Mouse (Mus musculus): ENCODE measurements around the gene Sema3b.
A peak's percentile ranks its signal among the peaks of the same experiment; 100 is the strongest.
"Not testable (repeated sequence)": the region's sequence is repeated elsewhere in the genome, so short reads cannot be mapped to it uniquely, and the experiment has no call there.

Sema3b gene

DNA sequence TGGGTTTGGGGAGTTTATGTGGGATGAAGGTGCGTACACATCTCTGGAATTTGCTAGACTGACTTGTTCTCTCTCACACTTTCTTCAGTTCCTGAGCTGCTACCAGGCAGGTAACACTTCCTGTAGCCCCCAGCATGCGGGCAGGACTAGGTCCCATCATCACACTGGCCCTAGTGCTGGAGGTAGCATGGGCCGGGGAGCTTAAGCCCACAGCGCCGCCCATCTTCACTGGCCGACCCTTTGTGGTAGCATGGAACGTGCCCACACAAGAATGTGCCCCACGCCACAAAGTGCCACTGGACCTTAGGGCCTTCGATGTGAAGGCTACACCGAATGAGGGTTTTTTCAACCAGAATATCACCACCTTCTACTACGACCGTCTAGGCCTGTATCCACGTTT, 39.0 kb downstream of the Sema3b start:
- no peak for DNase-seq (ENCODE audit: low read depth, low spot score)

DNA sequence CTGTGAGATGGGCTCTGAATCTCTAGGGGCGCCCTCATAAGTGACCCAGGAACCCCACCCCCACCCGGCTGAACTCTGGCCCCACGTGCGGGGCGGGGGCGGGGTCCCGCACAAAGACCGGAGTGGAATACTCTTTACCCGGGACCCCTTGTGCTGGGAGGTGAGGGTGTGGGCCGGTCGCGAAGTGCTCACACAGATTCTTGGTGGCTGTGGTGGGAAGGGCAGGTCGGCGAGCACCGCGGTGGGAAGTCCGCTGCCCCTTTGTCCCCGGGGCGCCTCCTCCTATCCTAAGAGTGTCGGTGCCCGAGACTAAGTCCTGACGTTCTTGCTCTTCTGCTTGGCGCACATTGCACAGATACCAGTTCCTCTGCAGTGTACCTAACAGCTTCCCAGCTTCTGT, 39.8 kb downstream of the Sema3b start:
- DNase-seq (ENCODE audit: low read depth, low spot score) = no peak

DNA sequence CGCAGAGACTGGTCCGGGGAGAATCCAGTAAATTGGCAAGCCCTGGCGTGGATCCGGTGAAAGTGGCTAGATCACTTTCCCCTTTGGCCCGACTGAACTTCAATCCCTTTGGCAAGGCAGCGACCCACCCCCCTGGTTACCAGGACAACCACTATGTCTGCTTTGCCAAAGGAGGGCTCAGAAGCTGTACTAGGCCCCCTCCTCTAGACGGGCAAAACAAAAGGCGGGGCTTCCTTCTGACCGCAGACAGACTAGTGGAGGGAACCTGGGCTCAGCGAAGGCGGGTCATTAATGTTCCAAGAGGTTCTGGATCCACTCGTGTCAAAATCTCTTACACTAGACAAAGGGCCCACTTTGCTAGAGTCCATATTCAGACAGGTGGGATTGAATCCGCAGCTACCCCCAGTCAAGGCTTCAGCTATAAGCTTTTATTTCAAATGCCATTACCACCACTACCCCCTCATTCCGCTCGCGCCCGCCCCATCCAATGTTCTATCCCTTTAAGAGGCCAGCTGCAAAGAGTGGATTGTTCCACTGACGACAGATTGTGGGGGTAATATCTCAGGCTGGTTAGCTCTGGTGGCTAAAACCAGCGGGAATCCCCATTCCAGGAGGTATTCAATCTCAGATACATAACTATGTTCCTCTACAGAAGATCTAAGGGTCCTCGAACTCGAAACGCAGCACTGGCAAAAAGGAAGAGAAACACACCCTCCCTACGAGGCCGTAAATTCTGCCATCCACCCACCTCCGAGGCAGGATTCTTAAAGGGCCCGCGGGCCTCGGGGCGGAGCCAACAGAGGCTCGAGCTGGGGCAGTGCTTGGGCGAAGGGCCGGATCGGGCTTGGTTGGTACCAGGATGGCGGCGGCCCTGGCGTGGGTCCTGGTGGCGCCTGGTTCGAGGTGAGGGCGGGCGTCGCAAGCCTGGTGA, 40.4 kb downstream of the Sema3b start:
- DNase-seq (ENCODE audit: low read depth, low spot score) = peak; percentile 88

DNA sequence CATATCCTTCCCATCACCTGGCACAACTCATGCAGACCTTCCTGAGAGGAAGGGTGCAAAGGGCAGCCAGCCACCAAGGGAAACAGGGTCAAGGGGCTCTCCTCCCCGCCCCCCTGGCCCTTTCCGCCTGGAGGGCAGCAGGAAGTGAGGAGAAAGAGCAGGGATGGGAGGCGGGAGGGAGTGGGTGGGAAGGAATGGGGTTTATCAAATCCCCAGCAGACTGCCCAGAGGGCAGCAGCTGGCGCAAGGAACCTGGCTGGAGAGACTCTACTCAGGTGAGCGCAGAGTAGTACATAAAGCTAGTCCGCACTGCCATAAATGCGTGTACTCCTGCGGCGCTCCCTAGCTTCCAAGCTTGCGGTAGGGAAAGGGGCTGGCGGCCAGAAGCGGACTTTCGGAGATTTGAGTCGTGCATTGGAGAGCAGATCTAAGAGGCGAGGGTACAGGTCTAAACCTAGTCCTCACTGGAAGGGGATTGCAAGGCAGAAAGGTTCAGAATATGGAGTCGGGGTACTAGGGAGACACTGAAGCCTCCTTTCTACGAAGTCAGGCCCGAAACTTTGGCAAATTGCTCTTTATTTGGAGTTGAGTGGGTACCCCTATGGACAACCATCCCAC, 41.2 kb downstream of the Sema3b start, which contains the start of gene Hyal2:
TSS of gene Hyal2 (plus strand) at position 244 of the 618 bp plus-strand sequence.
- no peak for DNase-seq (ENCODE audit: low read depth, low spot score)

DNA sequence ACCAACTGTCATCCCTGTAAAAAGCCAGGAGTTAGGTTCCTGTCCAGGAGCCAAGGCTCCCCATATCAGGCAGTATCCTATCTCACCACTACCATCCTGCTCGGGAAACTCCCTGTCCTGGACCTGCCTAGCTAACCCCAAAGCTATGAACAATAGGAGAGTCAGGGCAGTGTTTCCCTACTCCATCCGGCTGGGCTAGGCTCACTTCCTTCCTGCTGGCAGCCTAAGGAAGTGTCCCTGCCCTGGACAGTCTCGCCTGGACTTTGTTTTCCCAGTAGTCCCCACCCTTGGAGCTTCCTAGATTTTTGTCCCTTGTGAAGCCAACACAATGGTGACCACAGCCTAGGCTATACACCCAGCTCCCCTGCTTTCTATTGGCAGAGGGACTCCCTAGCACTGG, 42.2 kb downstream of the Sema3b start:
- no peak for DNase-seq (ENCODE audit: low read depth, low spot score)

DNA sequence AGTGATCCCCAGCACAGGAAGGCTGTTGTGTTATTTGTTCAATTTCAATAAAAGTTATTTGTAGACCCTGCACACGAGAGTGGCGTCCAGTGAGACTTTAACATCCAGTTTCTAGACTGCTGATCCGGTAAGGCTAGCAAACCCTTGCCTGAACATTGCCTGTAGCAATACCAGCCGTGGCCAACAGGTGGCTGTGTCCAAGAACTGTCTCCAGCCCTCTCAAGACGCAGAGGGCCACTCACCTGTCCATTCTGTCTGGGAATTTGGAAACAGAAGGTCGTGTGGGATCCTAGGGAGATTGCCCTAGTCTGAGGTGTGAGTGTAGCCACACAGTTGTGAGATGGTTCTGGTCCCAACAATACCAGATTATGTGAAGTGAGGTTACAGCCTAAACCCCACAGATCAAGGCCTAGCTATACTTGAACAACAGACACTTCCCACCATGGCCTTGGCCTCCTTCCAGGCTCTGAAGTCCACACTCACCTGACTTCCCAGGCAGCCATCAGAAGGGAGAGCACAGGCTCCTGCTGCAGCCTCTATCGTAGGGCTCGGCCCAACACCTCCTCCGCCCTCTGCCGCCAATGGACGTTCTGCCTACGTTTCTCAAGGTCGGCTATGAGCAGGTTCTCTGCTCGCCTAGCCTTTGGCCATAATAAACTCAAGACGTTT, 42.9 kb downstream of the Sema3b start:
- peak; percentile 85 for DNase-seq (ENCODE audit: low read depth, low spot score)

DNA sequence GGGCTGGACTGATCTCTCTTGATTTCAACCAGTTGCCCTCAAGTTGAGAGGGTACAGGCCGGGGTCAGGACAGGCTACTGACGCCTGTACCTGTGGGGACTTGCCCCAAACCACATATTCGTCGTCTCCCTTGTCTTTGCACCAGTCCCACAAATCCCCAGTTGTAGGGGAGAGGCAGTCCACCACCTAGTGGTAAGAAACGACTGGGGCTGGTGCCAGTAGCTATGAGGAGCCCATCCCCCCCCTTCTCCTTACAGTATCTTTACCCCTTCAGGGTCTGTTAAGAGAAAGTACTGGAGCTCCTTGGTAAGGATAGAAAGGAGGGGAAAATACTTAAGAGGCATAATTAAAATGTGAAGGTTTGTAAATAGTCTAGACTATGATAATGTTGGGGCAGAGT, 43.5 kb downstream of the Sema3b start:
- DNase-seq (ENCODE audit: low read depth, low spot score) = not testable (repeated sequence)

DNA sequence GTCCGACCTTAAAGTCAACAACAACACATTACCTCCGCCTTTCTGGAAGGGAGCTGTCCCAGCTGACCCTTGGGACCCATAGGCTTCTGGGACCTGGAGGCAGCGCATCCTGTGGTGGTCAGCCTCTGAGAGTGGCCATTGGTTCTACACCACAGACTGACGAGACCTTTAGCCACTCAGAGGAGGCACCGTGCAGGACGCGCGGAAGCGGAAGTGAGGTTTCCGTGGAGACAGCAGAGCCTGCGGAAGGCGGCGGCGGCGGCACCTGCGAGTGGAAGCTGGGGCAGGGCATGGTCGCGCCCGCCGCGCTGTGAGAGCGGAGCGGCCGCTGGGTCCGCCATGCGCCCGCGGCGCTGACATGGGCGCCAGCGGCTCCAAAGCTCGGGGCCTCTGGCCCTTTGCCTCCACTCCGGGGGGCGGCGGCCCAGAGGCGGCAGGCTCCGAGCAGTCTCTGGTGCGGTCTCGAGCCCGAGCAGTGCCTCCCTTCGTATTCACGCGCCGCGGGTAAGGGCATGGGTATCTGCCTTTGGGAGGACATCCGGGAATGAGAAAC, 45.9 kb downstream of the Sema3b start, which contains the start of gene Tusc2:
TSS of gene Tusc2 (plus strand) at position 227 of the 553 bp plus-strand sequence.
- peak; percentile 94 for DNase-seq (ENCODE audit: low read depth, low spot score)

DNA sequence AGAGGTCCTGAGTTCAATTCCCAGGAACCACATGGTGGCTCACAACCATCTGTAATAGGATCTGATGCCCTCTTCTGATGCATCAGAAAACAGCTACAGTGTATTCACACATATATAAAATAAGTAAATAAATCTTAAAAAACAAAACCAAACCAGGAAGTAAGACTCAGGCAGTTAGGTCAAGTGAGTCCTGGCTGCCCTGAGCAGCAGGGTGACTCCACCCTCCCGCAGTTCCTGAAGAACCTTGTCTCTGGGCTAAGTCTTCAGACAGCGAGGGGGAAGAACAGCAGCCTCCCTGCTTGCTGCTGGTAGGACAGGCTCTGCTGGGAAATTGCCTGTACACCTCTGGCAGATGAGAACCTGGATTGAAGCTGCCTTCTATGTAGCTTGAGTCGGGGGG, 52.7 kb downstream of the Sema3b start:
- DNase-seq (ENCODE audit: low read depth, low spot score) = no peak

DNA sequence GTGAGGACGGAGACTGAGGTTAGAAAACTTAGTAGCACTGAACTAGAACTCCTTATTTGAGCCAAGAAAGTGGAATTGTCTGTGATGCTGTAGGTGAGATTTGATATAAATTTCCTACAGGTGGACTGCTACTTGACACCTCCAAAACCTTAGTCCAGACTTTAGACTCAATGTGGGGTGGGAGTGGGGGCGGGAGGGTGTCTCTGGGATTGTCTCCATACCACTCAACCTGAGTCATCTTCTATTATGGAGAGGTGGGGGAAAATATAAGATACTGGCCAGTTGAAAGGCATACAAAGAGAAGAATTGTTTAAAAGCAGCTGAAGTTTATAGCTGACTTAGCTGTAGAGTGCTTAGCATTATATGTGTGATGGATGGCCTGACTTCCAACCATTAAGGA, 53.3 kb downstream of the Sema3b start:
- DNase-seq (ENCODE audit: low read depth, low spot score) = no peak

DNA sequence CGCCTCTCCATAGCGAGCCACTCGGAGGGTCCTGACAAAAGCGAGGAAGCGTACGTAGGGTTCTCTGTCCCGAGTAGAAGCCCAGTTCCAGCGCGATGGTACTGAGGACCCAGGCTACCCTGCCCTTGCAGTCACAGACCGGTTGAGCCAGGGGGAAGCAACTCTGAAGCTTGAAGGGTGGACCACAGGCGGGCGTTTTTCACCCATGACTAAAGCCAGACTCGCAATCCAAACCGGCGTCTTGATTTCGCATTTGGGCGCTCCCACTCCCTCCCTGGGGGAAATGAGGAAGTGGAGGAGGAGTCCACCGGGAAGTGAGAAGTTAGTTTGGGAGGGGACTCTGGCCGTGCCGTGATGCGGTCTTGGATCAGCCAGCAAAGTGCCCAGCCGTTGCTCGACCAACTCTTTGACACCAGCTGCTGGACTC, 54.0 kb downstream of the Sema3b start:
- no peak for DNase-seq (ENCODE audit: low read depth, low spot score)

DNA sequence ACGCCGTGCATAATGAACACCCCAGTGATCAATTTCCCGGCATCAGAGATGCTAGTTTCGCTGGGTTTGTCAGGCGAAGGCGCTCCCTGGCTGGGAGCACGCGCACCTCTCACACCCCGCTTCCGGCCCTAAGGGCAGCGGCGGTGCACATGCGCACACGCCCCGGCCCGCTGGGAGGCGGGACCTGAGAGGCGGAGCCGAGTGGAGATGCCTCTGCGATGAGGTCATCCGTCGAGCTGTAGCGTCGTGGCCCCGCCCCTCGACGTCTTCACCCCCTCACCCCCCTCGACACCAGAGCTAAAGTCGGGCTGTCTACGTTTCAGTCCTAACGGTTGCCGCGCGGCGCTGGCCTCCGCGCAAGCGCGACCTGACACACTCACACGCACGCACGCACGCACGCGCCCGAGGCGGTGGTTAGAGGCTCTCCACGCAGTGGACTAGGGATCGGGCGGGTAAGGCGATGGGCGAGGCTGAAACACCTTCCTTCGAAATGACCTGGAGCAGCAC, 54.7 kb downstream of the Sema3b start:
- peak; percentile 100 for DNase-seq (ENCODE audit: low read depth, low spot score)

DNA sequence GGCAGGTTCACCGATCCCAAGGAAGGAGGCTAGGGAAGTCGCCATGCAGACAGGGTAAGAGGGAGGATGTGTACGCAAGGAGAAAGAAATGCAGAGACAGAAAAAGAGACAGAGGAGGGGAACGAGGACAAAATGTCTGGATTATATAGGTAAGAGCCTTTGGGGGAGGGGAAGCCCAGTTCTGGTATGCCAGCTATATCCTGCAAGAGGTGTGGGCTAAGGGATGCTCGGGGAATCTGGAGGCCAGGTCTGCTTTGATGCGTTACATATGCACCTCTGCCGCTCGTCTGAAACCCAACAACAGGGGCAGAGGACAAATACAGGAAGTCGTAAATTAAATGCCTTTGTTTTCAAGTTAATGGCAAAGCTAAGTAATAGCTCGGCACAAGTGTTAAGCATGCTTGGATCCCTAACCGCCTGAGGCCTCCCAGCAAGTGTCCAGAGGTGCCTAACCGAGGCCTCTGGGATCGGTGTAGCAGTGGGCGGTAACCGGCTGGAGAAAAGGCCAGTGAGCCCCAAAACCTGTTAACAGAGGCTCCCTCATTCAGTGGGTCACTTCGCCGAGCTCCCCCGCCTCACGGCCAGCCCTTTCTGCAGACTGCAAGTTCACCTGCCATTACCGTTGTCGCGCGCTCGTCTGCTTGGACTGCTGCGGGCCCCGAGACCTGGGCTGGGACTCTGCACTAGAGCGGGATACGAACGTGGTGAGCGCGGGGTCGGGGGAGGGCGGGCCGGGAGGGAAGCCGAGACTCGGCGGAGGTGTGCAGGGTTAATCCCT, 55.3 kb downstream of the Sema3b start:
- peak; percentile 60 for DNase-seq (ENCODE audit: low read depth, low spot score)

DNA sequence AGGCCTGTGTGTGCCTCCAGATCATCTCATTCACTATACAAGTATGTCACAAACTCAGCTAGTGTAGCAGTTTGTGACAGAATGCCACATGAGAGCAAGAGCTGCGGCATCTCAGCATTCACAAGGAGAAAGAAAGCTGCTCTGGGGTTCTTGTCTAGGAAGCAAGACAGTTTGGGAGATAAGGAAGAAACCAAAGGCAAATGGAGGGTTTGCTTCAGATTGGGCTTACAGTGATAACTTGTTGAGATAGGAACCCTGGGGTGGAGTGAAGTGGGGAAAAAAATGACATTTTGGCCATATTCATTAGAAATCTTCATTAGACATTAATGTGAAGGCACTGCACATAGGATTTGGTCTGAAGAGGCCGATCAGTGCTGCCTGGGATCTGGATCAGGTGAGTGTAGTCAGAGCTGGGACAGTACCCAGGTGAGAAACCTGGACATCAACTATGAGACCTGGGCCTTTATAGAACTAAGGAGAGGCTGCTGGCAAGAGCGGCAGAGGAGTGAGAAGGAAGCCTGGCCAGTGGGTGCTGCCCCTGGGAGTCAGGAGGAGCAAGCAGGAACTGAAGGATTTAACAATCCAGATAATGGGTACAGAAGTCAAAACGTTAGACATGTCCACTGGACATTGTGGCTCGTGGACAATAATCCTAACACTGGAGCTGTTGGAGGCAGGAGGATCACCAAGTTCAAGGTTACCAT, 56.2 kb downstream of the Sema3b start:
- no peak for DNase-seq (ENCODE audit: low read depth, low spot score)

DNA sequence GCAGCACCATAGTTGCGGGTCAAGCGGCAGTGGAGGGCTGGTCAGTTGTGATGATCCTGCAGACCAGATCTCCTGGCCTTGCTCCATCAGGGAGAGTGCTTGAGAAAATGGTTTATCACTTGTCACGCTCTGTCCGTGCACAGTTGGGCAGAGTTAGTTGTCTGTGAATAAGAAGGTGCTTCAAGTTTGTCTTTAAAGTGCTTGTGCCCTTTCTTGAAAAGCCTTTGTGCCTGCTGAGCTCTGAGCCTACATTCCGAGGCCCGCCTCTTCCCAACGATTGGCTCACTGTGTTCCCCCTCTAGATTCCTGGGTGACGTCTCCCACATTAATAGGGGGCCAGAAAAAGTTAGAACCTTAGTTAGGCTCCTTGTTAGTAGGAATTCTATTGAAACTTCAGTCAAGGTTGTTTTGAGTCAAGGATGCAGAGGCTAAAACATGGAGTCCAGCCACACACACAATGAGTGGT, 57.1 kb downstream of the Sema3b start:
- DNase-seq (ENCODE audit: low read depth, low spot score) = no peak

DNA sequence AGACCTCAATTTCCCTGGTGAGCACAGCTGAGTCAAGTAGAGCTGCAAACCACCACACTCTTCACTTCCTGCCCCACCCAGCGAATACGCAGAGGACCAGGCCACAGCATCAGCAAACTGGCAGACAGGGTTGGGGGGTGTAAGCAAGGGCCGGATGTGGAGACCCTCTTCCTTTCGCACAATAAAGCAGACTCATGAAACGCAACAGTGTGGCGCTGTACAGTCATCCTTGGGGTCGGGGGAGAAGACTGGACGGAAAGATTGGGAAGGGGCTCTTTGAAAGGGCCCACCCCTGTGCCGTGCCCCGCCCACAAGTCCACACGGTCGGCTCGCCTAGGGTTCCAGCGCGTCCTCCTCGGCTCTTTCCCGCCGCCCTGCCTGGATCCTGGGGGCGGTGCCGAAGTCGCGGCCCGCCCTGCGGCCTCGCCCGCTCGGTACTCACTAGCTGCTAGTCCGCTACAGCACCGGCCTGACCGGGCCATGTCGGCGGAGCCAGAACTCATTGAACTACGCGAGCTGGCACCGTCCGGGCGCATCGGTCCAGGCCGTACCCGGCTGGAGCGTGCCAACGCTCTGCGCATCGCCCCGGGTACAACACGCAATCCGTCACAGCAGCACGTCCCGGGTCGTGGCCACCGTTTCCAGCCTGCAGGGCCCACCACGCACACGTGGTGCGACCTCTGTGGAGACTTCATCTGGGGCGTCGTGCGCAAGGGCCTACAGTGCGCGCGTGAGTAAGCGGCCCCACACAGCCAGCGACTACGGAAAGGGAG, 57.7 kb downstream of the Sema3b start, which contains the start of gene Rassf1:
TSS of gene Rassf1 (plus strand) at position 439 of the 773 bp plus-strand sequence.
- DNase-seq (ENCODE audit: low read depth, low spot score) = peak; percentile 87

DNA sequence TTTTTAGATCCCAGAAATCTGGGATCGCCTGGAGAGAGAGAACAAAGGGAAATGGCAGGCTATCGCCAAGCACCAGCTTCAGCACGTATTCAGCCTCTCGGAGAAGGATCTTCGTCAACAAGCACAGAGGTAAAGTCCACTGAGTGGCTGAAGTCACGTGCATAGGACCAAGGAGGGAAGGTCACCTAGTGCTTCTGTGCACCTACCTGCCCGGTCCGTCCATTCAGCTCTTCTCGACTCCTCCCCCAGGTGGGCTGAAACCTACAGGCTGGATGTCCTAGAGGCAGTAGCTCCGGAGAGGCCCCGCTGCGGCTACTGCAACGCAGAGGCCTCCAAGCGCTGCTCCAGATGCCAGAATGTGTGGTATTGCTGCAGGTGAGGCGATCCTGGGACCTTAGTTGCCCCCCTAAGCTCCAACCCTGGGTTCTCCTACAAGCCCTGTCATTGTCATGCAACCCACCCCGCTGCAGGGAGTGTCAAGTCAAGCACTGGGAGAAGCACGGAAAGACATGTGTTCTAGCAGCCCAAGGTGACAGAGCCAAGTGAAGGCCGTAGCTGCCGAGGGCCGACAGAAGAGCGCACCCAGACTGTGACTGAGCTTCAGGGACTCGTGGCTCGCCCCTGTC, 58.4 kb downstream of the Sema3b start:
- no peak for DNase-seq (ENCODE audit: low read depth, low spot score)

DNA sequence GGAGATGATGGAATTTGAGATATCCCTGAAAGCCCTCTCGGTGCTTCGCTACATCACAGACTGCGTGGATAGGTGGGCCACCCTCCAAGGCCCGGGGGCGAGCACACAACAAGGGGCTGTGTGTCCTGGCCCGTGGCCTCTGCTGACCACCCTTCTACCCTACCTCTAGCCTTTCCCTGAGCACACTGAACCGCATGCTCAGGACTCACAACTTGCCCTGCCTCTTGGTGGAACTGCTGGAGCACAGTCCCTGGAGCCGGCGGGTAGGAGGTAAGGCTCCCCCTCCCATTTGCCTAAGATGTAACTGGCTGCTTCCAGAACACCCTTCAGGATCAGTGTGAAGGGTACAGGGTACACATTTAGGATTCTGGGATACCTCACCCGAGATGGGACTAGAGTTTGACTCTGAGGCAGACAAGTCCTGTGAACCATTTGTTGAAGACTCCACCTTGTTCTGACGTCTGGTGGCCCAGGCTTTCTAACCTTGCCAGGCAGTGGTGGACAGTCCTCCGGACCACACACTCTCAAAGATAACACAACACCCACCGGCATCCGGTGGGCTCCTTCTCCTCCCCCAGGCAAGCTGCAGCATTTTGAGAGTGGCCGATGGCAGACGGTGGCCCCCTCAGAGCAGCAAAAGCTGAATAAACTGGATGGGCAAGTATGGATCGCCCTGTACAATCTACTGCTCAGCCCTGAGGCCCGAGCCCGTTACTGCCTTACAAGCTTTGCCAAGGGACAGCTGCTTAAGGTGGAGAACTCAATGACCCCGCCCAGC, 59.5 kb downstream of the Sema3b start:
- no peak for DNase-seq (ENCODE audit: low read depth, low spot score)

Data from CD4-positive, CD25-positive, alpha-beta regulatory T cell, adult 2 months (primary cell).